In genomic region chr7:127142666-127143065, GRCm38 (mm10) we compare ENCODE assay signal across 28 mouse cellular contexts. TPM values are rescaled to one million over a fixed set of nuclear protein-coding genes. Genes with fewer than 3 reads are reported as not detected.
"Had no signal": no experiment of that assay in that cellular context is flagged by ENCODE, and none has a peak within 500 bp of the region (broad histone marks: within the 10 kb centered on the region; RNA-seq: fewer than 3 reads in every experiment).

No protein-coding gene starts in this region.

- H3K27me3 ChIP-seq: heart, embryonic 13.5 days; heart, embryonic 15.5 days; hindbrain, embryonic 13.5 days; intestine, embryonic 15.5 days; limb, embryonic 12.5 days had no signal

- H3K9me3 ChIP-seq: heart, embryonic 13.5 days; heart, embryonic 15.5 days; hindbrain, embryonic 13.5 days; intestine, embryonic 15.5 days; limb, embryonic 10.5 days; limb, embryonic 12.5 days had no signal

- H3K9ac ChIP-seq: forebrain, postnatal 0 days; heart, embryonic 13.5 days; heart, embryonic 15.5 days; hindbrain, embryonic 13.5 days; intestine, embryonic 15.5 days; limb, embryonic 12.5 days had no signal

- DNase-seq: forebrain, postnatal 0 days; gastrocnemius, postnatal 14 days; gastrocnemius, postnatal 36 days; heart, adult 11 months; heart, adult 2 months; heart, postnatal 14 days; heart, postnatal 36 days; kidney, adult 18-20 months; kidney, adult 8-10 months; kidney, postnatal 14 days; kidney, postnatal 36 days; layer of hippocampus, adult 9-11 months had no signal

- ATAC-seq: forebrain, postnatal 0 days; hindbrain, embryonic 16.5 days; inflammation-experienced regulatory T-cells, adult 6 months; intestine, embryonic 15.5 days; intestine, postnatal 0 days had no signal

- H3K36me3 ChIP-seq: heart, embryonic 13.5 days; heart, embryonic 15.5 days; hindbrain, embryonic 13.5 days; intestine, embryonic 15.5 days; limb, embryonic 10.5 days; limb, embryonic 12.5 days had no signal

- H3K4me3 ChIP-seq: heart, adult 2 months; heart, embryonic 13.5 days; heart, embryonic 15.5 days; hindbrain, embryonic 13.5 days; intestine, embryonic 15.5 days; left cerebral cortex, adult 2 months; limb, embryonic 10.5 days; limb, embryonic 12.5 days had no signal

- H3K27ac ChIP-seq: heart, adult 2 months; heart, embryonic 13.5 days; heart, embryonic 15.5 days; hindbrain, embryonic 13.5 days; intestine, embryonic 15.5 days; kidney, postnatal 0 days; left cerebral cortex, adult 2 months; limb, embryonic 10.5 days; limb, embryonic 12.5 days had no signal

- H3K4me2 ChIP-seq: heart, embryonic 11.5 days; heart, embryonic 13.5 days; heart, embryonic 15.5 days; hindbrain, embryonic 13.5 days; intestine, embryonic 15.5 days; limb, embryonic 12.5 days had no signal

- H3K4me1 ChIP-seq: hindbrain, embryonic 13.5 days; intestine, embryonic 15.5 days; limb, embryonic 12.5 days had no signal

RNA-seq across cellular contexts. Expression of gene Spn, which starts 5.0 kb away (rescaled TPM):
- polyA plus RNA-seq: hindbrain, embryonic 16.5 days; limb, embryonic 12.5 days had no signal

RNA-seq across cellular contexts. Expression of gene Zg16, which starts 55.5 kb away (rescaled TPM):
- polyA plus RNA-seq: forebrain, postnatal 0 days; heart, adult 2 months; heart, embryonic 11.5 days; heart, embryonic 13.5 days; heart, embryonic 15.5 days; heart, postnatal 0 days; hindbrain, embryonic 11.5 days; hindbrain, embryonic 13.5 days; hindbrain, embryonic 16.5 days; kidney, embryonic 14.5 days; kidney, postnatal 0 days; limb, embryonic 10.5 days; limb, embryonic 12.5 days; limb, embryonic 14.5 days had no signal
